Mouse (Mus musculus): ENCODE data around the gene Cyp17a1. TPM values are rescaled to one million over a fixed set of nuclear protein-coding genes. Genes with fewer than 3 reads are reported as not detected.

Cyp17a1 gene
- polyA plus RNA-seq, 1 experiment: not detected

DNA sequence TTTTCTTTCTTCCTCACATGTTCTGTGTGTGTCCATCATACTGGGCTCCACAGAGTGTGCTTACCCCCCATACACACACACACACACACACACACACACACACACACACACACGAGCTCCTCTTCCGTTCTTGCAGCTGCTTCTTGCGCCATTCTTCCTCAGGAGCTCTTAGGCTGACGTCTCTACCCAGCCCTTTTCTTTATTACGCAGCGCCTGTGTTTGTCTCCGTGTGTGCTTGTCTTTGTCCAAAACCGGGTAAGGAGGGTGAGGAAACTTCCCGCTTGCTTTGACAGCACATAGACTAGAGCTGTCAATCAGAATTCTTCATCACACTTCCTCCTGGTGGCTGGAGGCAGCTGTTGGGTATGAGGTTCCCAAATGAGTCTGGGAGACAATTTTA lies 54.6 kb downstream of the Cyp17a1 start:
- no peak for TF ChIP-seq GATA1 (IDR thresholded peaks at IDR 0.05; ENCODE audit: low read length)

DNA sequence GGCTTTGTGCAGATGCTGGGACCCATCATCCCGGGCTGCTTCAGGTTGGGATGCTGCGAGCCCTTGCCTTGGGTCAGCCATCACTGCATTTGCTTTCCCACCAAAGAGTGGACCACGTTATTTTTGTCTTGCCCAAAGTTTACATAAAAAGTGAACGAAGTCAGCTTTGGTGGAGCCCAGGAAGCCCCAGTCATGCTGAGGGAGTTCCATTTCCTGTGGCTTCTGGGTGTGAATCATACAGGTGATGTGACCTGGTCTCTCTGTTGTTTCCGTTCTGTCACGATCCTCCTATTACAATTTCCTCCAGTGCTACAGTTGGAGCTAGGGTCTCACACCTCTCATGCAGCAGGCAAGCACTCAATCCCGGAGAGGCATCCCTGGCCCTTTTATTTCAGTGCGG lies 55.6 kb downstream of the Cyp17a1 start:
- TF ChIP-seq GATA1 (IDR thresholded peaks at IDR 0.05; ENCODE audit: low read length): no peak

Other genes with a start within 250 kb of the Cyp17a1 start
- 62.8 and 65.9 TPM in 2 replicates for gene Trim8, start 171.5 kb downstream of the Cyp17a1 start, polyA plus RNA-seq (2012)
- gene Arl3, start 100.0 kb downstream of the Cyp17a1 start, polyA plus RNA-seq (2012): 12.1 and 15.9 TPM in 2 replicates
- gene Sfxn2, start 99.8 kb downstream of the Cyp17a1 start, polyA plus RNA-seq (2012): 0.84 and 2.1 TPM in 2 replicates
- 53.8 and 55.9 TPM in 2 replicates for gene Wbp1l, start 74.1 kb downstream of the Cyp17a1 start, polyA plus RNA-seq (2012)
- gene Borcs7, start 16.7 kb upstream of the Cyp17a1 start, polyA plus RNA-seq (2012): 1.3 and 1.4 TPM in 2 replicates
- not detected in 2 replicates for gene As3mt, start 34.3 kb upstream of the Cyp17a1 start, polyA plus RNA-seq (2012)
- 40.8 and 58.9 TPM in 2 replicates for gene Cnnm2, start 88.4 kb upstream of the Cyp17a1 start, polyA plus RNA-seq (2012)